Mouse (Mus musculus) B cell, adult 67 days (primary cell): ENCODE results near the gene Zfp65. TPM values are rescaled to one million over a fixed set of nuclear protein-coding genes. Genes with fewer than 3 reads are reported as not detected.

Source experiments
- total RNA-seq, 2 experiments: library from RNA; stranded (reverse); gene quantifications; 4 replicates each; pipeline ENCODE4 v1.2.4; 2023

Gene Zfp65
- 10 to 100 TPM; 16.3 to 22.7 TPM for total RNA-seq

DNA sequence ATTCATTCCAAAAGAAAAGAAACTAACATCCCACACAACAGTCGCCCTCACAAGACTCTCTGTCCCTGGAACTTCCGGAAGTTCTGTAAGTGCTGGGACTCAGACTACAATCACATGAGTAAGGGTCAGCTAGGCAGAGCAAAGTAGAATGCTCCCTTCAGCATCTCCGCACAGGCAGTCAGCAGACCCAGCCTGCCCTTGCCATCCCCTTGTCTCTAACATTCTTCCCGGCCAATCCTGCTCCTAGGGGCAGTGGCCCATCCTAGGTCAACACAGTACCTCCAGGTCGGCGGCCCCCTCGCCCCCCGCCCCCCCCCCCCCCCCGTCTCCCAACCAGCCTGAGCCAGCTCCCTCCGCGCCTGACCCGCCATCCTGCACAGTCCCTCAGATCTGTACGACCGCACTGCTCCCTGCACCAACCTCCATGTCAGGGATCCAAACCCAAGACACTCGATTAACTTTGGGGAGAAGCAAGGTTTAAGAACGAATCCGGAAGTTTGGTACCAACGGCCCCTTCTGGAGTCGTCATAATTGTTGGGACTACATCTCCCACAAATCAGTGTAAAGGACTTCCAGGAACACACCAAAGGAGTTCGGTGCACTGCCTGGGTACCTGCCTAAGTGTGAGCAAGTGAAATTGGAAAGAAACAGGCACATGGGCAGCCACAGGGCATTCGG is at the start of gene Zfp65:
TSS of gene Zfp65 (minus strand) at position 533 of the 678 bp plus-strand sequence.

DNA sequence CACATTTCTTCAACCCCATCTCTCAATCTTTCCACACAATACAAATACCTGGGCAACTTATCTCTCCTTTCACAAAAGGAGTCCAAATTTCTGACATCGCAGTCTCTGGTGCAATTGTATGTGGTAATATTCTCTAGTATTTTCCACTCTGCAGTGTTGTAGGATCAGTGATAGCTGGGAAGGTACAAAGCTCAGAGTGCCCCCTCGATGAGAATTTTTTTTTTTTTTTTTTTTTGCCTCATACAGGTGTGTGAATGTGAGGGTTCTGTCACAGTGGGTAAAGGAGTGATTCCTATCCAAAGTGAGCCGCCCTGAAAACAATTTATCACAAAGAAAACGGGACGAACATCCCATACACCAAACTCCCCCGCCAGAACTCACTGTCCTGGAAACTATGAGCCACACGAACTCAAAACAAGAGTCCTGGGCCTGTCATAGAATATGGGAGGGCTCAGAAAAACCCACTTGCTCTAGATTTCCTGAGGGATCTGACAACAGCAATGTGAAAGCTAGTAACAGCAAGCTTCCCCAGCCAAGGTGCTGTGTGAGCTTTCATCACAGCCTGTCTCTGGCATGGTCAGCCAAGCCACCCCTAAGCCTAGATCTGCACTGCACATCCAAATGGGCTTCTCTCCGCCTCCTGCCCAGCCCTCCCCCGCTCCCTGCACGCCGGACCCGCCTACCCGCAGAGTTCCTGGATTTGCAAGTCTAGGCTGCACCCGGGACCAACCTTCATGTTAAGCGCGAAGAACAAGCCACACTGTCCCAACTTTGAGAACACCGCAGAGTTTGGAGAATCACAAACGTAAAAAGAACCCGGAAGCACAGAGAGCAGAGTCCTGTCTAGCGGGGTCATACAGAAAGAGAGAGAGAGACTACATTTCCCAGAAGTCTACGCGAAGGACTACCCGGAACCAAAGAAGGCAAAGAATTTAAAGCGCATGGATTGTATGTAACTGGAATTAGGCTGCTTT is 25.6 kb upstream of the Zfp65 start, which contains the start of gene Zfp85:
TSS of gene Zfp85 (minus strand) at position 896 of the 974 bp plus-strand sequence.

DNA sequence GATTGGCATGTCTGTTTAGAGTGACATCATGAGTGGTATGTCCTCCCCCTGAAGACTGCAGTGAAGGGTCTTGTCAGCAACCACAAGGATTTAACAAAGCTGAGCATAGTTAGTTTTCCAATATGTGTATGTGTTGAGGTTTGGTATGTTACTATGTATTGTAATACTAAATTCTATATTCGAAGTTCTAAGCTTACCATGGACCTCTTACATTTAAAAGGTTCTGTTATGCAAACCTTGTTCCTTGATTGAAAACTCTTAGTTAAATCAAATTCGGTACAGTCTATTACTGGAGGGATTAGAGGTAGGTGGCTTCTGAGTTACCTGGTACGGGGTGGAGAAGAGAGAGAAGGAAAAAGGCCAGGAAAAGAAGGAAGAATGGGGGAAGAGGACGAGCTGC is 42.0 kb downstream of the Zfp65 start, which contains the start of gene Zfp738:
TSS of gene Zfp738 (minus strand) at position 101 of the 400 bp plus-strand sequence.

Other genes starting within 250 kb of the Zfp65 start
- gene Zfp874b, start 244.9 kb downstream of the Zfp65 start, total RNA-seq: 10 to 100 TPM; 12.2 to 17.1 TPM
- 10 to 100 TPM; 13.3 to 16.8 TPM for gene Zfp58, start 228.6 kb downstream of the Zfp65 start, total RNA-seq
- gene Gm26965, start 203.0 kb downstream of the Zfp65 start, total RNA-seq: not detected
- gene Zfp87, start 203.0 kb downstream of the Zfp65 start, total RNA-seq: 10 to 100 TPM; 24.1 to 31.2 TPM
- 10 to 100 TPM; 11.5 to 15.2 TPM for gene Zfp748, start 175.3 kb downstream of the Zfp65 start, total RNA-seq
- gene Zfp729b, start 119.5 kb downstream of the Zfp65 start, total RNA-seq: 10 to 100 TPM; 19.8 to 20.3 TPM
- 1 to 10 TPM; 2.5 to 8.4 TPM for gene Gm49345, start 91.4 kb downstream of the Zfp65 start, total RNA-seq
- 10 to 100 TPM; 16.2 to 20.7 TPM for gene Zfp729a, start 91.4 kb downstream of the Zfp65 start, total RNA-seq
- 10 to 100 TPM; 20.8 to 21.5 TPM for gene Zfp738, start 42.1 kb downstream of the Zfp65 start, total RNA-seq
- gene Zfp85, start 26.1 kb upstream of the Zfp65 start, total RNA-seq: 1 to 10 TPM; 7.2 to 9.5 TPM
- gene Zfp493, start 50.5 kb upstream of the Zfp65 start, total RNA-seq: 1 to 10 TPM; 3.5 to 5.9 TPM
- 1 to 10 TPM; 7.2 to 7.8 TPM for gene Zfp273, start 84.6 kb upstream of the Zfp65 start, total RNA-seq
- 1 to 10 TPM in 1 of 2 experiments, not detected in 1; 2.8 TPM for gene Gm10037, start 101.9 kb upstream of the Zfp65 start, total RNA-seq
- not detected for gene BC048507, start 134.2 kb upstream of the Zfp65 start, total RNA-seq